Mouse (Mus musculus): Measurements from ENCODE around the gene Chkb. TPM values are rescaled to one million over a fixed set of nuclear protein-coding genes. Genes with fewer than 3 reads are reported as not detected.

The Chkb gene
- polyA plus RNA-seq, 1 experiment from 2014 or later = 70.5 TPM

DNA sequence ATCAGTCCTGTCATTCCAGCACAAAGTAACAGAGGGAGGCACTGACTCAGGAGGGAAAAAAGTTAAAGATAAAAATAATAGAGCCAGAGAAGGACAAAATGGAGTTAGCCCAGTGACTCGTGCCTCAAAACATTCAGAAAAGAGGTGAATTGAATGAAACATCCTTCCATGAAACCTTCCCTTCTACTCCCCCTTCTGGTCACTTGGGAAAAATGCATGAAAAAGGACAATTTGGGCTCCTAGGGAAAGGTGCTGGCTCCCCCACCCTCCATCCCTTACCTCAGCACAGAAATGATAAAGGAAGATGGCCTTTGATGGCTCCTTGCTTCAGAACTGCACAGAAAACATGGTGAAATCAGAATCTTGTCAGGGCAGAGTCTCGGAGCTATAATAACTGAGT, 38.9 kb upstream of the Chkb start:
- no peak overlapping the region for H3K4me2 ChIP-seq (replicated peaks)
- no peaks in the 10 kb centered on the region for H3K4me1 ChIP-seq
- H3K9me3 ChIP-seq = no peaks in the 10 kb centered on the region
- peaks cover 9% of the 10 kb centered on the region; the same call in 1 of the 2 replicates for H3K36me3 ChIP-seq
- ATAC-seq (replicated peaks) = no peak
- H3K27ac ChIP-seq (replicated peaks) = no peak overlapping the region
- no peak overlapping the region for H3K9ac ChIP-seq (replicated peaks)
- no peak overlapping the region for H3K4me3 ChIP-seq
- no peaks in the 10 kb centered on the region for H3K27me3 ChIP-seq
- 28% methylated on average over 2 of the region's 2 CpGs for WGBS

- Histone ChIP-seq H3K4me2 (replicated peaks) (no peak overlapping the region), H3K36me3 (peaks cover 43% of the 10 kb centered on the region), H3K9me3 (no peaks in the 10 kb centered on the region), H3K4me1 (no peaks in the 10 kb centered on the region), H3K27me3 (no peaks in the 10 kb centered on the region), H3K27ac (replicated peaks) (no peak overlapping the region), H3K9ac (replicated peaks) (no peak overlapping the region), H3K4me3 (no peak overlapping the region)
- ATAC-seq (replicated peaks) = peak; percentile 47; the same call in 1 of the 2 replicates
- WGBS = 3% methylated on average over 1 of the region's 1 CpGs
Measured at GRCm38 (mm10) chr15:89465052-89465451, 35.3 kb upstream of the Chkb start.

GRCm38 (mm10) chr15:89463334-89464235, 33.9 kb upstream of the Chkb start:
- ATAC-seq (replicated peaks) = no peak
- 66% methylated on average over 5 of the region's 5 CpGs for WGBS
- no peak overlapping the region for H3K4me2 ChIP-seq (replicated peaks)
- peaks cover 55% of the 10 kb centered on the region for H3K36me3 ChIP-seq
- H3K27me3 ChIP-seq = no peaks in the 10 kb centered on the region
- H3K4me1 ChIP-seq = no peaks in the 10 kb centered on the region
- H3K27ac ChIP-seq (replicated peaks) = no peak overlapping the region
- no peak overlapping the region for H3K4me3 ChIP-seq
- no peak overlapping the region for H3K9ac ChIP-seq (replicated peaks)
- H3K9me3 ChIP-seq = no peaks in the 10 kb centered on the region

GRCm38 (mm10) chr15:89462176-89462575, 32.5 kb upstream of the Chkb start:
- whole genome bisulfite sequencing = 82% methylated on average over 7 of the region's 7 CpGs
- peaks cover 69% of the 10 kb centered on the region for H3K36me3 ChIP-seq

GRCm38 (mm10) chr15:89461321-89461720, 31.6 kb upstream of the Chkb start:
- Histone ChIP-seq H3K9ac (replicated peaks) (no peak overlapping the region), H3K4me2 (replicated peaks) (no peak overlapping the region), H3K4me1 (no peaks in the 10 kb centered on the region), H3K27ac (replicated peaks) (no peak overlapping the region), H3K9me3 (no peaks in the 10 kb centered on the region), H3K36me3 (peaks cover 78% of the 10 kb centered on the region), H3K27me3 (no peaks in the 10 kb centered on the region), H3K4me3 (no peak overlapping the region)
- no peak for ATAC-seq (replicated peaks)
- 87% methylated on average over 15 of the region's 15 CpGs for WGBS

More at GRCm38 (mm10) chr15:89462176-89462575, 32.5 kb upstream of the Chkb start:
- Histone ChIP-seq H3K4me2 (replicated peaks) (no peak overlapping the region), H3K9me3 (no peaks in the 10 kb centered on the region), H3K9ac (replicated peaks) (no peak overlapping the region), H3K4me1 (no peaks in the 10 kb centered on the region), H3K4me3 (no peak overlapping the region), H3K27ac (replicated peaks) (no peak overlapping the region), H3K27me3 (no peaks in the 10 kb centered on the region)
- ATAC-seq (replicated peaks) = no peak

- peaks cover 78% of the 10 kb centered on the region for H3K36me3 ChIP-seq
- no peak overlapping the region for H3K9ac ChIP-seq (replicated peaks)
- 86% methylated on average over 10 of the region's 10 CpGs for WGBS
- H3K27ac ChIP-seq (replicated peaks) = no peak overlapping the region
- no peak overlapping the region for H3K4me2 ChIP-seq (replicated peaks)
- H3K4me3 ChIP-seq = no peak overlapping the region
- no peaks in the 10 kb centered on the region for H3K9me3 ChIP-seq
- H3K4me1 ChIP-seq = peaks cover 8% of the 10 kb centered on the region
- no peak for ATAC-seq (replicated peaks)
- no peaks in the 10 kb centered on the region for H3K27me3 ChIP-seq
Measured at GRCm38 (mm10) chr15:89460298-89460697, 30.6 kb upstream of the Chkb start.

DNA sequence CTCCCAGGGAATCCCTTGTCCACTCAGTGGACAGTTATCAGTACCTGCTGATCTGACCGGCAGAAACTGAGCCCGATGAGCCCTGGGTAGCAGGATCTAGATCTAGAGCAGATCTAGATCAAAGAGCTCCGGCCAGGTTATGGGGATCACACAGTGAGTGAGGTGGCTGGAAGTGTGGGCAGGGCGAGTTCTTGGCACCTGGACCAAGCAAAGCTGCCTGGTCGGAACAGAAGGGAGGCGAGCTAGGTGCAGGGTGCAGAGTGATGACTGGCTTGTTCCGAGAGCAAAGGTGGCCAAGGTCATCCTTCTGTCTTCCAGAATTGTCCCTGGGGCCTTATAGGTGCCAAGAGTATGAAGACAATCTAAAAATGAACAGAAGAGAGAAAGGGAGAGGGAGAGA, 30.1 kb upstream of the Chkb start:
- ATAC-seq (replicated peaks) = no peak
- H3K9me3 ChIP-seq = no peaks in the 10 kb centered on the region
- H3K4me2 ChIP-seq (replicated peaks) = no peak overlapping the region
- 92% methylated on average over 7 of the region's 7 CpGs for WGBS
- no peak overlapping the region for H3K4me3 ChIP-seq
- H3K27ac ChIP-seq (replicated peaks) = no peak overlapping the region
- H3K36me3 ChIP-seq = peaks cover 78% of the 10 kb centered on the region
- no peaks in the 10 kb centered on the region for H3K27me3 ChIP-seq
- H3K9ac ChIP-seq (replicated peaks) = no peak overlapping the region
- peaks cover 13% of the 10 kb centered on the region for H3K4me1 ChIP-seq

DNA sequence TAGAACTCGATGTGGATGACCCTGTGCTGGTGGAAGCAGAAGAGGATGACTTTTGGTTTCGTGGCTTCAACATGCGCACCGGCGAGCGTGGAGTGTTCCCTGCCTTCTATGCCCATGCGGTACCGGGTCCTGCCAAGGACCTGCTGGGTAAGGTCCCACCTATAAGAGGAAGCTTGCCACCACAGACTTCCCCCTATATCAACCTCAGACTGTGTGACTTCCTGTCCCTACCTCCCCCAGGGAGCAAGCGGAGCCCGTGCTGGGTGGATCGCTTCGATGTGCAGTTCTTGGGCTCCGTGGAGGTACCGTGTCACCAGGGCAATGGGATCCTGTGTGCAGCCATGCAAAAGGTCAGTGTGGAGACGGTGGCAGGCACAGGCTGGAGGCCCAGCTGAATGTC, 29.2 kb upstream of the Chkb start:
- Histone ChIP-seq H3K27me3 (no peaks in the 10 kb centered on the region), H3K9ac (replicated peaks) (no peak overlapping the region), H3K27ac (replicated peaks) (no peak overlapping the region), H3K9me3 (no peaks in the 10 kb centered on the region), H3K36me3 (peaks cover 73% of the 10 kb centered on the region), H3K4me1 (peaks cover 16% of the 10 kb centered on the region), H3K4me3 (no peak overlapping the region), H3K4me2 (replicated peaks) (no peak overlapping the region)
- WGBS = 96% methylated on average over 15 of the region's 15 CpGs
- ATAC-seq (replicated peaks) = no peak

DNA sequence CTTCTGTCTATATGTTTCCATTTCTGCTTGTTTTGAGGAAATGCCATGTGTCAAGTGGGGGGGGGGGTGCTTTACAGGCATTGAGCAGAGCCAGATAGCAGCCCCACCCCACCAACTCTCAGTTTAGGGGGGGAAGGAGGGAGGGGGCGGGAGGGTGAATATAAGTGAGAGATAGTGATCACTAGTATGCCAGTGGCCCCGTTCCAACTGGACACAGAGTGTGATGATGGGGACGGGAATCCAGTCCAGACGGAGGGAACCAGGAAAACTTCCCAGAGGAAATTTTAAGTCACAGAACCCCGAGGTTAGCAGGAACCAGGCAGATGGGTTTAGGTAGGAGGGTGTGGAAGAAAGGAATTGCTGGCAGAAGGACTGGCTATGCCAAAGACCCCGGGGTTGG, 25.9 kb upstream of the Chkb start:
- Histone ChIP-seq H3K9ac (replicated peaks) (peak overlapping the region; percentile 83), H3K4me1 (peaks cover 24% of the 10 kb centered on the region), H3K4me3 (peak overlapping the region; percentile 93), H3K4me2 (replicated peaks) (peak overlapping the region; percentile 88), H3K36me3 (peaks cover 41% of the 10 kb centered on the region), H3K27me3 (no peaks in the 10 kb centered on the region; the same call in 1 of the 2 replicates), H3K9me3 (no peaks in the 10 kb centered on the region), H3K27ac (replicated peaks) (no peak overlapping the region)
- WGBS = 76% methylated on average over 6 of the region's 6 CpGs
- ATAC-seq (replicated peaks) = no peak

GRCm38 (mm10) chr15:89454857-89455256, 25.1 kb upstream of the Chkb start:
- peak overlapping the region; percentile 93 for H3K4me3 ChIP-seq
- H3K27ac ChIP-seq (replicated peaks) = peak overlapping the region; percentile 81; the same call in 1 of the 2 replicates
- H3K36me3 ChIP-seq = peaks cover 34% of the 10 kb centered on the region
- H3K4me2 ChIP-seq (replicated peaks) = peak overlapping the region; percentile 88
- WGBS = 9% methylated on average over 5 of the region's 6 CpGs
- H3K9me3 ChIP-seq = no peaks in the 10 kb centered on the region
- H3K4me1 ChIP-seq = peaks cover 24% of the 10 kb centered on the region
- peak overlapping the region; percentile 83 for H3K9ac ChIP-seq (replicated peaks)
- H3K27me3 ChIP-seq = no peaks in the 10 kb centered on the region; the same call in 1 of the 2 replicates
- peak; percentile 49 for ATAC-seq (replicated peaks)

DNA sequence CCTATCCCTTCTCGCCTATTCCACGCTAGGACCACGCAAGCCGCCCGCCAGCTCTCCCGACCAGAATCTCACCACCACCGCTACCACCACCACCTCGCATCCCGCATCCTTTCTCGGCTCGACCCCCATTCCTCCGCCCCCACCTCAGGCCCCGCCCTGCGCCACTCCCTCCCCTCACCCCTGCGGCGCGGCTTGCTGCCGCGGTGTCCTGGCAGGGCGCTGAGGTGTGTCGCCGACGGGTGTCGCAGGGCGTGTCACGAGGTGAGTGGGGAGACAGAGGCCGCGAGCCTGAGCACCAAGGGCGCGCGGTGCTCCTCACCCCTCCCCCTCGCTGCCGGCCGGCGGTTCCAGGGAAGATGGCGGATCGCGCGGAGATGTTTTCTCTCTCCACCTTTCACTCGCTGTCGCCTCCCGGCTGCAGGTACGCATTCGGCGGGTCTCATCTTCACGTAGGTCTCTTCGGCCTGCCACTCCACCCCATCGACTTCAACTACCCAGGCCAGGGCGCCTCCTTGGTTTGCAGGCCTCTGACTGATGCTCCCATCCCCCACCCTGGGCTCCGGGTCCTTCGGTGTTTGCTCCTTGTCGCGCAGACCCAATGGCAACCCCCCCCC, 24.3 kb upstream of the Chkb start, which contains the start of gene Mapk8ip2:
TSS of gene Mapk8ip2 (plus strand) at position 49 of the 614 bp plus-strand sequence.
- Histone ChIP-seq H3K27ac (replicated peaks) (peak within 1 kb of the TSS; percentile 81), H3K27me3 (no peaks in the 10 kb centered on the region; the same call in 1 of the 2 replicates), H3K4me2 (replicated peaks) (peak within 1 kb of the TSS; percentile 88), H3K9ac (replicated peaks) (peak within 1 kb of the TSS; percentile 83), H3K9me3 (no peaks in the 10 kb centered on the region), H3K4me3 (peak within 1 kb of the TSS; percentile 93), H3K4me1 (peaks cover 24% of the 10 kb centered on the region), H3K36me3 (peaks cover 27% of the 10 kb centered on the region)
- ATAC-seq (replicated peaks) = peak; percentile 80
- WGBS = under 1% methylated on average over 46 of the region's 53 CpGs
